Mouse (Mus musculus): ENCODE measurements at regions not wholly inside any gene's neighbourhood (a gene's known extent, or its start where the extent isn't known, plus 50 kb on each side); places are given as distances from the start of the nearest gene placed in this dataset.
A peak's percentile ranks its signal among the peaks of the same experiment; 100 is the strongest.

DNA sequence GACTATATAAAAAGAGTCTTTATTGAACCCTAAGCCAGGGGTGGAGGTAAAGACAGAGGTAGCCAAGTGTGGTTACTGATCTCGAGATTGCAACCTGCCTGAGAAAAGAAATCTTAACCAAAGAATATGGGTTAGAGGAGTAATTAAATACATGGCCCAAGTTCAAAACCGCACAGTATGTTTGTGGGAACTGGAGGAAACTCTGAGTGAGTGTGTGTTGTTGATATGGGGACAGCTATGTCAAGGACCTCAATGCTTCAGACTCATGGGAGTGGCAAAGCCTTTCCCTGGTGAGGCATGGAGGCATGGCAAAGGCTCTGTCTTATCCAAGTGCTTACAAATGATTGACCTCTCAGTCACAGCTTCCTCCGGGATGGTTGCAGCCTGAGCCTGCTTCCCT lies 127.7 kb upstream of the Tank start:
- H3K4me3 ChIP-seq: no peak overlapping the region
- H3K27me3 ChIP-seq: no peaks in the 10 kb centered on the region
- H3K9me3 ChIP-seq (replicated peaks): no peaks in the 10 kb centered on the region
- WGBS: 61% methylated on average over 3 of the region's 3 CpGs
- no peaks in the 10 kb centered on the region for H3K36me3 ChIP-seq
- no peak overlapping the region for H3K4me2 ChIP-seq
- peaks cover 9% of the 10 kb centered on the region for H3K4me1 ChIP-seq (replicated peaks)
- no peak for ATAC-seq (replicated peaks; ENCODE audit: insufficient number of reproducible peaks, insufficient read depth, low FRiP score, low read depth)
- H3K9ac ChIP-seq: no peak overlapping the region
- H3K27ac ChIP-seq: no peak overlapping the region

- ATAC-seq (replicated peaks; ENCODE audit: insufficient number of reproducible peaks, insufficient read depth, low FRiP score, low read depth): no peak
- Histone ChIP-seq H3K27ac (no peak overlapping the region), H3K4me2 (no peak overlapping the region), H3K36me3 (no peaks in the 10 kb centered on the region), H3K9ac (no peak overlapping the region), H3K4me3 (no peak overlapping the region), H3K4me1 (replicated peaks) (no peaks in the 10 kb centered on the region), H3K27me3 (no peaks in the 10 kb centered on the region), H3K9me3 (replicated peaks) (no peaks in the 10 kb centered on the region)
- 66% methylated on average over 3 of the region's 3 CpGs for WGBS
Observed at GRCm38 (mm10) chr2:61436591-61436990, 141.8 kb upstream of the Tank start.

DNA sequence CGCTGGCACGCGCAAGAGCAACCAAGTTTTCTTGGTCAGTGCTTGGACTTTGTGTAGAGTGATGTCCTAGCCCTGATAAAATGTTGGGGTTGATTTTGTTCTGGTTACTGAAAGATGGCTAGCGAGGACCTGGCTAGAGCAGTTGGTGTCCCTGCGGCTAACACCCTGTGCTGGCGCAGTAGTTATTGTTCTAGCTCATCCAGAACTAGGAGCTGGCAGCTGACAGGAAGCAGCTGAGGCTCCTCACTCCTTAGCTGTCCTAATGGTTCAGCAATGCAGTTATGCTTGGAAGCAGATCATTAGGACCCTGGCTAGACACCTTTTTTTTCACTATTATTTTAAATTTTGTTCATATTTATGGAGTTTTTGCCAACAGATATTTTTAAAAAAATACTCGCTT lies 170.5 kb upstream of the Tank start:
- H3K9me3 ChIP-seq (replicated peaks): no peaks in the 10 kb centered on the region
- no peak overlapping the region for H3K9ac ChIP-seq
- no peak overlapping the region for H3K27ac ChIP-seq
- no peak for ATAC-seq (replicated peaks; ENCODE audit: insufficient number of reproducible peaks, insufficient read depth, low FRiP score, low read depth)
- peaks cover 4% of the 10 kb centered on the region for H3K4me1 ChIP-seq (replicated peaks)
- no peaks in the 10 kb centered on the region for H3K36me3 ChIP-seq
- no peak overlapping the region for H3K4me2 ChIP-seq
- no peaks in the 10 kb centered on the region for H3K27me3 ChIP-seq
- H3K4me3 ChIP-seq: no peak overlapping the region
- 87% methylated on average over 7 of the region's 7 CpGs for WGBS

DNA sequence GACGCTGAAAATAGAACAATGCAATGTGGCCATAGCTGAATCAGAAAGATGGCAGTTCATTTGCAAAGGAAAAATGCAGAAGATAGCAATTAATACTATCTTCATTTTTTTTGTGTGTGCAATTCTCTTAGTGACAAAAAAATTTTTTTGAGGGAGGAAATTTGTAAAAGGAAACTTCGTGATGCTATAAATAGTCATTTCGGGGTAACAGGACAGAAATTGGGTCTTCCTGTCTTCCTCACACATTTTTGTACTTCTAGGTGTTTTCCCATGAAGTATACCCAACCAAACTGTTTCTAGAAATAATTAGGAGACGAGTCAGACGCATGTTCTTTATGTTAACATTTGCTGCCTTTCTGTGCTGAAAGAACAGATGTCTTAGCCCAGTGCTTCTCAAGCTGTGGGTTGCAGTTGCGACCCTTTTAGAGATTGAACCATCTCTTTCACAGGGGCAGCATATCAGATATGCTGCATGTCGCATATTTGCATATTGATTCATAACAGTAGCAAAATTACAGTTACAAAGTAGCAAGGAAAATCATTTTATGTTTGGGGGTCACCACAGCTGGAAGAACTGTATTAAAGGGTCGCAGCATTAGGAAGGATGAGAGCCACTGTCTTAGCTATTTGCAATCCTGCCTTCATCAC lies 172.2 kb upstream of the Tank start:
- no peak overlapping the region for H3K4me3 ChIP-seq
- no peak overlapping the region for H3K27ac ChIP-seq
- H3K36me3 ChIP-seq: no peaks in the 10 kb centered on the region
- no peaks in the 10 kb centered on the region for H3K27me3 ChIP-seq
- no peak overlapping the region for H3K9ac ChIP-seq
- ATAC-seq (replicated peaks; ENCODE audit: insufficient number of reproducible peaks, insufficient read depth, low FRiP score, low read depth): no peak
- WGBS: 84% methylated on average over 8 of the region's 8 CpGs
- no peak overlapping the region for H3K4me2 ChIP-seq
- peaks cover 10% of the 10 kb centered on the region for H3K4me1 ChIP-seq (replicated peaks)
- no peaks in the 10 kb centered on the region for H3K9me3 ChIP-seq (replicated peaks)

DNA sequence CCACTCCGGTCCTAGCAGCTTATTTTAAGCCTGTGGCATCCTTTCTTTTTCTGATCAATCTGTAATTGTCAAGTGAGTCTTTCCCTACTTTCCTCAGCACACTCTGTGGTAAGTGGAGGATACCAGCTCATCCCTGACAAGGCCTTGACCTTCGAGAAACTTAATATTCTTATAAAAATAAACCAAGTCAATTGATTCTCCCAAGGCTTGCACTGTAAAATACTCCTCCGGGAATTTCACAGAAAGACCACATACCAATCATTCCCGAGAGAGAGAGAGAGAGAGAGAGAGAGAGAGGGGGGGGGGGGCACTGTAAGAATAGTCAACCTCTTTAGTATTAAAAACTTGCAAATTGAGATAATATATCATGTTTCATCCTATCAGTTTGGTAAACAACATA lies 173.1 kb upstream of the Tank start:
- H3K36me3 ChIP-seq: no peaks in the 10 kb centered on the region
- peaks cover 16% of the 10 kb centered on the region for H3K4me1 ChIP-seq (replicated peaks)
- H3K27ac ChIP-seq: no peak overlapping the region
- no peak for ATAC-seq (replicated peaks; ENCODE audit: insufficient number of reproducible peaks, insufficient read depth, low FRiP score, low read depth)
- no peak overlapping the region for H3K4me2 ChIP-seq
- H3K27me3 ChIP-seq: no peaks in the 10 kb centered on the region
- WGBS: 32% methylated on average over 4 of the region's 4 CpGs
- no peak overlapping the region for H3K4me3 ChIP-seq
- no peak overlapping the region for H3K9ac ChIP-seq
- H3K9me3 ChIP-seq (replicated peaks): no peaks in the 10 kb centered on the region

DNA sequence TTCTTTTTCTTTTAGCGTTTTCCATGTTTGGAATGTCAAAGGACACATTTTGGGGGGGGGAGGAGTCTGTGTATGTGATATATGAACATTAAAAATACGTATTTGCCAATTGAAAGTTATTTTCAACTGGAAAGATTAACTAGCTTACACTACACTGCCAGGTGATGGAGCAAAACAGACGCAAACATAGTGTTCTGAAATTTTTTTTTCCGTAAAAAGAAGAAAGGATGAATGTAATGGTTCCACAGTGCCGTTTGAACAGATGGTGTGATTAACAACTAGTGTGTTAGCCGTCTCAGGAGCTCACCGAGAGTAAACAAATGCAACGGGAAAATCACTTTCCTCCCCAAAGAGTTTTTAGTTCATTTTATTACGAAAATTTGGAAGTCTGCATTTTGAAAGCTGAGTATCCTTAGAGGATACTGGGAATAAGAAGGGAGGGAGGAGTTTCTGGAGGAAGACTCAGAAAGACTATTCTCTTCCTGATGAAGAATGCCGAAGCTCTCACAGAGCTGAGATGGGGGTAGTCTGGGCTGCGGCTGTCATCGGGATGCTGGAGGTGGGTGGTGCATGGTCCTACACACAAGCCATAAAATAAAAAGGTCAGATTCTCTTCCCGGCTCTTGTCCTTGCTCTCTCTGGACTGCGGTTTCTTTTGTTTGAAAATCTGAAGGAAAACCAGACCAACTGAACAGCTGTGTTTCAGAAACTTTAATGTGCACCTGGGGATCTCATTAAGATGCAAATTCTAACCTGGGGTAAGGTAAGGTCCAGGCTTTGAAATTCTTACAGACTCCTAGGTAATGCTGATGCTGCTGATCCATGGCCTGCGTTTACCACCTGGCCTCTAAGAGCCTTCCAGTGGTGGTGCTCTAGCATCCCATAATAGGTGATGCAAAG lies 175.5 kb upstream of the Tank start:
- H3K27ac ChIP-seq: no peak overlapping the region
- H3K4me2 ChIP-seq: peak overlapping the region; percentile 63
- H3K36me3 ChIP-seq: no peaks in the 10 kb centered on the region
- peak overlapping the region; percentile 10; the same call in 1 of the 2 replicates for H3K9ac ChIP-seq
- no peaks in the 10 kb centered on the region for H3K27me3 ChIP-seq
- H3K4me1 ChIP-seq (replicated peaks): peaks cover 23% of the 10 kb centered on the region
- no peak for ATAC-seq (replicated peaks; ENCODE audit: insufficient number of reproducible peaks, insufficient read depth, low FRiP score, low read depth)
- no peaks in the 10 kb centered on the region for H3K9me3 ChIP-seq (replicated peaks)
- WGBS: 9% methylated on average over 15 of the region's 15 CpGs
- peak overlapping the region; percentile 50 for H3K4me3 ChIP-seq

- WGBS: under 1% methylated on average over 21 of the region's 21 CpGs
- H3K27ac ChIP-seq: peak overlapping the region; percentile 90
- H3K9me3 ChIP-seq (replicated peaks): no peaks in the 10 kb centered on the region
- H3K27me3 ChIP-seq: no peaks in the 10 kb centered on the region
- H3K9ac ChIP-seq: peak overlapping the region; percentile 43; the same call in 1 of the 2 replicates
- peak overlapping the region; percentile 63 for H3K4me2 ChIP-seq
- H3K4me1 ChIP-seq (replicated peaks): peaks cover 23% of the 10 kb centered on the region
- H3K4me3 ChIP-seq: peak overlapping the region; percentile 50
- H3K36me3 ChIP-seq: no peaks in the 10 kb centered on the region
- peak; percentile 78 for ATAC-seq (replicated peaks; ENCODE audit: insufficient number of reproducible peaks, insufficient read depth, low FRiP score, low read depth)
Observed at GRCm38 (mm10) chr2:61401636-61402587, 176.5 kb upstream of the Tank start.

- Histone ChIP-seq H3K4me1 (replicated peaks) (peaks cover 23% of the 10 kb centered on the region), H3K36me3 (no peaks in the 10 kb centered on the region), H3K9me3 (replicated peaks) (no peaks in the 10 kb centered on the region), H3K9ac (no peak overlapping the region), H3K27ac (peak overlapping the region; percentile 40; the same call in 1 of the 2 replicates), H3K27me3 (no peaks in the 10 kb centered on the region), H3K4me3 (no peak overlapping the region), H3K4me2 (peak overlapping the region; percentile 21; the same call in 1 of the 2 replicates)
- no peak for ATAC-seq (replicated peaks; ENCODE audit: insufficient number of reproducible peaks, insufficient read depth, low FRiP score, low read depth)
- 53% methylated on average over 9 of the region's 9 CpGs for WGBS
Observed at GRCm38 (mm10) chr2:61398633-61399032, 179.8 kb upstream of the Tank start.

GRCm38 (mm10) chr2:61389622-61390021 lies 188.8 kb upstream of the Tank start:
- Histone ChIP-seq H3K9ac (no peak overlapping the region), H3K9me3 (replicated peaks) (no peaks in the 10 kb centered on the region)
- ATAC-seq (replicated peaks; ENCODE audit: insufficient number of reproducible peaks, insufficient read depth, low FRiP score, low read depth): no peak

DNA sequence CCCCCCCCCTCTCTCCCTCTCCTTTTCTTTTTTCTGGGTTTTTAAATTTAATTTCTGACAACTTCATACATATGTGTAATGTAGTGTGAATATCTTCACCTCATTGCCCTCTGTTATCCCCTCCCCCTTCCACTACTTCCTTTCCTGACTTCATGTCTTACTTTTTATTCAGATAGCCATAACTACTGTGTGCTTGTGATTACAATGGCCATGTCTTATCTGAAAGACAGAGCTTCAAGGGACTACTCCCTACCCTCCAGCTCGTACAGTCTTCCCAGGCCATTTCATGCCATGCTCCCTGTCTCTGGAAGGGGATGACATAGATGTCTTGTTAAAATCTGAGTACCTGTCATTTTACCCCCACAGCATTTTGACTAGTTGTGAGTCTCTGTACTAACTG lies 189.2 kb upstream of the Tank start:
- H3K9ac ChIP-seq: no peak overlapping the region
- WGBS: 39% methylated on average over 1 of the region's 1 CpGs
- H3K9me3 ChIP-seq (replicated peaks): no peaks in the 10 kb centered on the region
- no peaks in the 10 kb centered on the region for H3K27me3 ChIP-seq
- no peak overlapping the region for H3K4me3 ChIP-seq
- no peak overlapping the region for H3K4me2 ChIP-seq
- no peak for ATAC-seq (replicated peaks; ENCODE audit: insufficient number of reproducible peaks, insufficient read depth, low FRiP score, low read depth)
- peaks cover 16% of the 10 kb centered on the region for H3K4me1 ChIP-seq (replicated peaks)
- no peak overlapping the region for H3K27ac ChIP-seq
- H3K36me3 ChIP-seq: no peaks in the 10 kb centered on the region

More at GRCm38 (mm10) chr2:61389622-61390021, 188.8 kb upstream of the Tank start:
- H3K4me3 ChIP-seq: no peak overlapping the region
- H3K4me2 ChIP-seq: no peak overlapping the region
- H3K36me3 ChIP-seq: no peaks in the 10 kb centered on the region
- peaks cover 12% of the 10 kb centered on the region for H3K4me1 ChIP-seq (replicated peaks)
- no peaks in the 10 kb centered on the region for H3K27me3 ChIP-seq
- no peak overlapping the region for H3K27ac ChIP-seq

- Histone ChIP-seq H3K27ac (0 out of 2 replicates have a peak overlapping the region, but pooled peaks have one; percentile 18), H3K27me3 (no peaks in the 10 kb centered on the region), H3K9ac (no peak overlapping the region), H3K9me3 (replicated peaks) (no peaks in the 10 kb centered on the region), H3K36me3 (no peaks in the 10 kb centered on the region), H3K4me3 (no peak overlapping the region), H3K4me2 (no peak overlapping the region), H3K4me1 (replicated peaks) (peaks cover 18% of the 10 kb centered on the region)
- WGBS: 38% methylated on average over 5 of the region's 5 CpGs
- no peak for ATAC-seq (replicated peaks; ENCODE audit: insufficient number of reproducible peaks, insufficient read depth, low FRiP score, low read depth)
Observed at GRCm38 (mm10) chr2:61387561-61387960, 190.8 kb upstream of the Tank start.

All from heart, embryonic 15.5 days (tissue).